Mouse (Mus musculus) CD4-positive, CD25-positive, alpha-beta regulatory T cell, adult 4 months (primary cell): ENCODE measurements around the gene Whrn. TPM values are rescaled to one million over a fixed set of nuclear protein-coding genes. Genes with fewer than 3 reads are reported as not detected.

Experiments
- ATAC-seq: one replicate; pipeline ENCODE4 v1.8.0; 2017
- polyA plus RNA-seq, 2 experiments: library from polyadenylated mRNA; unstranded; fragments of 100-300 nt; shearing (Covaris generic); gene quantifications; one replicate each; pipeline ENCODE4 v1.2.1; 2017

Gene Whrn
- polyA plus RNA-seq = 1 to 10 TPM; 3.4 to 4.0 TPM

DNA sequence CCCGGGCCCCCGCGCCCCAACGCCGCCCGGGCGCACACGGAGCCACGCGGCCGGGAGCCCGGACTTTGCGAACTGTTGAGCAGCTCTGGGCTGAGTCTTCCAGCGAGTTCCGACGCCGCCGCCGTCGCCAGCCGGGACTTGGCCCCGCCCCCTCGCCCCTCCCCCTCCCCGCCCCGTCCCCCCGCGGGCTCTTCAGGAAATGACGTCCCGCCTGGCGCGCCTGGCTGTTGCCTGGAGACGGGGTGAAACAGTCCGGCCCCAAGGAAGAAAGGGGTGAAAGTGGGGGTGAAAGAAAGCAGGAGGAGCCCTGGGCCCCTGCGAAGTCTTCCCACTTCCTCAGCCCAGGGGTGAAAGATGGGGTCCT is at the start of gene Whrn:
Whrn (minus strand) TSS at position 77 of the 364 bp plus-strand sequence.
- peak; percentile 80 for ATAC-seq

DNA sequence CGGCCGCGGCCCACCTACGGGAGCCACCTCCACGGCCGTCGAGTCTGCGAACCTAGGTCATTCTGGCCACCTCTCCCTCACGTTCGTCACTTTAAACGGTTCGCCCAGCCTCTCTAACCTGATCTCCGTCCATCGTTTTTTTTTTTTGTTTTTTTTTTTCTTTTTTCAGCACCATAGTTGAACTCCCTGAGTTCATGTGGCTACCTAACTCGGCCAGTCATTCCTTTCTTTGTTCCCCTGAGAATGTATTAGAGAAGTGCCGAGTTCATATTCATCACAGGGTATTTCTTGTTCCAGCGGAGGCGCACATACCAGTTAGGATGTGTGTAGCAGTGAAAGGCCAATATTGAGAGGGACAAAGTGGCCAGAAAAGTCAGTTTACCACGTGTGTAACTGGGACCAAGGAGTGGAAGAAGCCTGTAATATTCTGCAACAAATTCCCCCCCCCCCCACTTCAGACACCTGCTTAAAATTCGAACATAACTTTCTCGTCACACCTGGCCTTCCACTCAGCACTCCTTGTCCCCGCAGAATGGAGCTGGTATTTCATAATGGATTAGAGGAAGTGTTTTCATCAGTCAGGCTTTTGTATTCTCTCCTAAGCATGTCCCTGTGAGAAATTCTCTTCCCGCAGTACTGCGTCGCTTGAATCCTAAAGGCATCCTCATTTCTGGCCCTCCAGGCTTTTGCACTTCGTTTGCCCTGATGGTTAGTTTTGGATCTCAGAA is 49.6 kb upstream of the Whrn start:
- ATAC-seq = peak; percentile 12

DNA sequence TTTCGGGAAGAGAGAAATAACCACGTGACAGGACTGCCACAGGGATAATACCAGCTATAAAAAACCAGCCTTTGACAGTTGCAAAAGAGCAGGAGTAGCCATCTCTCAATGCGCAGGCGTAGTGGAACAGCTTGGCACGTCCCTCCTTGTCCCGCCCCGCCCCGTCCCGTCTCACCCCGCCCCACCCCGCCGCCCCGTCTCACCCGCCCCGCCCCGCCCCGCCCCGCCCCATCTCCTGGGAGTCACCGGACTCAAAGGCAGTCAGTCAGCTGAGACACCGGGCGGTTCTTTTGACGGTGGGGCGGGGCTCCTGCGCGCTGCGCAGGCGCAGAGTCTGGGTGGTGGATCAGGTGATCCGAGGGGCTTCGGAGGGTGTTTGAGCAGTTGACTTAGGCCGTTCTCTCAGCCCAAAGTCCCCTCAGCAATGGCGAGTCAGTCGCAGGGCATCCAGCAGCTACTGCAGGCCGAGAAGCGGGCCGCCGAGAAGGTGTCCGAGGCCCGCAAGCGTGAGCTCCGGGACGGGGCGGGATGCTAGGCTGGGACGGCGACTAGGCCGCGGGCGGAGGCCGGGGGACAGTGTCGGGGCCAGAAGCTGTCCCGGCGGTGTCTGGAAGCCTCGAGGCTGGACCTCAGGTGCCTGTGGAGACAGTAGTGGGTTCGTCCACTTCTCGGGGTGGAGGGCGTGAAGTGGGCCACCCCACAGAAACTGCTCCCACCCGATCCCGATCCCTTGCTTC is 48.9 kb upstream of the Whrn start, which contains the start of gene Atp6v1g1:
Atp6v1g1 (plus strand) TSS at position 279 of the 737 bp plus-strand sequence.
- peak; percentile 92 for ATAC-seq

DNA sequence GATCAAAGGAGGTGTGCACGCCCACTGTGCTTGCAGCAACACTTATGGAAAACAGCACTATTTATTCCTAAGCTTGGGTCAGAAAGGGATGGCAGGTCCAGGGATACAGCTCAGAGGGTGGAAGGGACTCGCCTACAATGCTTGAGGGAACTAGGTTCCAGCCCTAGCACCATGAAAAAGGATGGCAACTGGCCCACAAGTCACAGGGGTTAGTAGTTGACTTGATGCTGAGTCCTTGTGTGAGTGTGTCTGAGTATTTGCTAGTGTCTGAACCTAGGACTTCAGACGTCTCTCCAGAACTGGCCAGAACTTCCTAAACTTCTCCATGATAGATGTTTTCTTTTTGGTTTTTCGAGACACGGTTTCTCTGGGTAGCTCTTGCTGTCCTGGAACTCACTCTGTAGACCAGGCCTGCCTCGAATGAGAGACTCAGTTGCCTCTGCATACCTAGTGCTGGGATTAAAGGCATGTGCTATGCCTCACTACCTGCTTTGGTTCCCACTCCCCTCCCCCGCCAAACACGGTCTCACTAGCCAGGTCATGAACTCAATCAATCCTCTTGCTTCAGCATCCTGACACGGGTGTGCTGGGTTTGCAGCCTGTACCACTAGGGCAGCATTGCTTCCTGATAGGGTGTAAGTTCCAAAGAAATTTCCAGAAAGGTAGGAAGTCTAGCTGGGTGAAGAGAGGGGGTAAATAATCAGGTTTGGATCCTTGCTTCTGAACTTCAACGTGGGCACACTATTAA is 48.1 kb upstream of the Whrn start:
- ATAC-seq = peak; percentile 13

DNA sequence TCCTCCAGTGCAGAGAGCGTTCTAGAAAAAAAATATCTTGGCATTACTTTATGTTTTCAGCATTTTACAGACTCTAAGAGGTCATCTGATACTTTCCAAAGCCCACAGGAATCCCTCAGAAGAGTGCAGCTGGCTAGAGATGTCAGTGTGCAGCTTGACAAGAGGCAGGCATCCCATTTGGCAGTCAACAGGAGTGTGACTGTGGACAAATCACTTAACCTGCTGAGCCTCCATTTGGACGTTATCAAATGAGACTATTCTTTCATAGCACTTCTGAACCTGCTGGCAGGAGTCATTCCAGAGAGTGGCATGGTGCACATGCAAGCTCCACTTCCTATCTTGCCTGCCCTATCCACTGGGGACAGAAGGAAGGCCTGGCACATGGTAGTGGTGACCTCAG is 46.4 kb upstream of the Whrn start:
- no peak for ATAC-seq

DNA sequence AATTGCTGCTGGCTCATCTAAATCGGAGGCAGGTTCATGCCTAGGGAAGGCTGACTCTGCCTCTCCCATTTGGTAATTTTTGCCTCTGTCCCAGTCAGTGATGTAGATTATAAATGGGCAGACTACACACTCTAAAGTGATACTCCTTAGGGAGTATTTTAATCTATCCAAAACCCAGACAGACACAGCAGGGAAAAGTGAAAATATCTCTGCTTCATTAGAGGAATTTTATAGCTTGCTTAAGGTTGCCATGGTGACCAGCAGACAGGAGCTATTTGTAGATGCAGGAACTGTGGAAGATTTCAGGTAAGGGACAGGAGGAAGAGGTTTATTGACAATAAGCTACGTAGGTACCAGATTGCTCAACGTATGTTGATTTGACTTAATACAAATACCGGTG is 41.8 kb upstream of the Whrn start:
- ATAC-seq = no peak

DNA sequence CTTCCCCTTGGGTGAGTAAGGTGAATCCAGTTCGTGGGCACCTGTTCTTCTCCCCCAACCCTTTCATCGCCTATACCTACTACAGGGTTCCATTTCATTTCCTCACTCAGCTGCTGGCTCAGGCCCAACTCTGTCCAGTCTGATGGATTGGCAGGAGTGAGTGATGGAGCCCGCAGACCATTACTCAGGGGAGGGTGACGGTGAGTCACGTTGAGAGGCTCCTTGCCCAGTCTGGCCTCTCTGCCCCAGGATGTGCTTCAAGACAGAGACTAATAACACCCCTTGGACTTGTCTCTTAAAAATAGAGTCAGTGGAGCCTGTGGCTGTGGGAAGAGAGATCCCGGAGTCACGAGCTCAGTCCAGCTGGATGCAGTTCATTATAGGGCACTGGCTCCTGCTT is 34.6 kb upstream of the Whrn start:
- no peak for ATAC-seq

DNA sequence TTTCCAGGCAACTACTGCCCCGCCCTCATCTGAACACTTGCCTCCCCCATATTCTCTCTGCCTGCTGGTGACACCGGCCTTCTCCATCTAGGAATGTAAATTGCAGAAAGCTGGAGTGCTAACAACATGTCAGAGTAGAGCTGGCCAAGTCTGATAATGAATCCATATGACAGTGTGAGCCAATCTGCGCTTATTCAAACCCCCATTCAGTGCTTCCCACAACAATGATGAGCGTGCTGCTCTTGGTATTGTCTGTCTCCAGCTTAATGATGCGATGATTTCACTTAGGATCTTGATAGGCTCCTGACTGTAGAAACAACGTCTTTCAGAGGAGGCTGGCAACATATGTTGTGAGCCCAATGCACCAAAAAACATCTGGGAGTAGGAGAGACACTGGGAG is 33.2 kb upstream of the Whrn start:
- ATAC-seq = no peak

DNA sequence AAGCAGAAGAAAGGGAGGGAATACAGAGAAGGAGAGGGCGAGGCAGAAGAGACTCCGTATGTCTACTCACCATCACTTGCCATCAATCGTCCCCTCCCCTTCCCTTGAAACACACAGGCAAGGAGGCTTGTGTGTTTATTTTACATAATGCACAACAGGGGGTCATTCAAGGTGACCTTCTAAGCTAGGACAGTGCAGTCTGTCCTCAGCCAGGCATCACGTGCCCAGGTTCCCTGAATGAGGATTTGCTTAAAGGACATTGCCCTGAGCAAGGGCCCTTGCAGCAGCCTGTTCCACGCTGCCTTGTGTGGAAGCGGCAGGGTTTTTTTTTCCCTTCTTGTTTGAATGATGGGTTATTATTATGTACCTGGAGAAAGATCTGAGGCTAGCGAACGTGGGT is 29.7 kb upstream of the Whrn start:
- ATAC-seq = no peak

DNA sequence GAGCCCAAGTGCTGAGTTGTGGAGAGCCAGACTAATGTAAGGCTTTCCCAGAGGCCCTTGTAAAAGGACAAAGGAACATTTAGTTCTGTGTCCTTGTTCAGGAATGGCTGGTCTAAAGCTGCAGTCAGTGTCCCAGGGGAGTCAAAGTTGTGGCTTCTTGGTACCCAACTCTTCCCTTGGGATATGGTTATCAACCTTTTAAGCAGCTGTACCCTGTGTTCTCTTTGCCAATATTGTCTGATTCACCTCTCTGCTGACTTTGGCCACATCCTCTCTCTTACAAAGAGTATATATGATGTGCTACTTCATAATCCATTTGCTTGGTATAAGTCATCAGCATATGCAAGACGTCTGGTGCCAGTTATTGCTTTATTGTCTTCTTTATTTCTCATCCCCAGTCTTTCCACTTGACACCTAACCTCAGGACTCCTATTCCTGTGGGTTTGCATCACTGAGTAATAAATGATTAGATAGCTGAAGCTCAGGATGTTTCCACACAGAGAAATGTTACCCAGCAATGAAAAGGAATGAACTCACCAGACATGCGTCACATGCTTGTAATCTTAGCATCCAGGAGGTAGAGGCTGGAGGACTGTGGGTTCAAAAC is 26.1 kb upstream of the Whrn start:
- ATAC-seq = no peak

DNA sequence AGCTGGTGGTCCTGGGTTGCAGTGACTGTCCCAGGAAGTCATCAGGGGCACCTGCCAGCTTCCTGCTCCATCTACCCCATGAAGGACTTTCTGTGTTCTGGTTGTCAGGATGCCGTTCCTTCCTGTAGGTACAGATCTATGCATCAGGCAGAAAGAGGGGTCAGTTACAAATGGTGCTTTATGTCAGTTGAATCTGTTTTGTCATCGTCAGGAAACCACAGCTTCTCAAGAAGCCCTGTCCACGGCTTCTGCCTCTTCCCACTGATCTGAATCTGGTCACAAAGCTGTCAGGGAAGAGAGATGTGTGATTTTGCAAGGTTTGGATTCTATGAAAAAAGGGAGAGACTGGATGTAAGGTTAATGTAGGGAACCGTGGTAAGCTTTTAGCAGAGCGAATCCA is 19.2 kb upstream of the Whrn start:
- no peak for ATAC-seq

DNA sequence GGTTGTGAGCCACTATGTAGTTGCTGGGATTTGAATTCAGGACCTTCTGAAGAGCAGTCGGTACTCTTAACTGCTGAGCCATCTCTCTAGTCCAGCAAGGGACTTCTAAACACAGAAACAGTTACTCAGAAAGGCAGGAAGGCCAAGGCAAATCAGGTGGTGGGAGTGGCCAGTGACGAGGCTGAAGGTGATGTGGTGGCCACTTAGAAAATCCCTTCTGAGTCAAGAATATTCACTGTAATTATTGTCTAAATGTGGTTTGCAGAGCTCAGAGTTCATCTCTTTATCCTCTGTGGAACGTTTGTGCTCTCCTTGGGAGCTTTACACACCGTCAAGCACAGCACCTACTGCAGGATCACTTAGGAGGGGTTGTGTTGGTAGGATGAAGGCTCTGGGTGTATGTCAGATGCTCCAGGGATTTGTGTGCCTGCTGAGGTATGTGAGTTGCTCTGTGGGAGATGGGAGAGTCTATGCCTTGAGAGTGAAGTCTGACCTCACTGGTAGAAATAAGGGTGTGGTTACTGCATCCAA is 18.7 kb upstream of the Whrn start:
- ATAC-seq = no peak

DNA sequence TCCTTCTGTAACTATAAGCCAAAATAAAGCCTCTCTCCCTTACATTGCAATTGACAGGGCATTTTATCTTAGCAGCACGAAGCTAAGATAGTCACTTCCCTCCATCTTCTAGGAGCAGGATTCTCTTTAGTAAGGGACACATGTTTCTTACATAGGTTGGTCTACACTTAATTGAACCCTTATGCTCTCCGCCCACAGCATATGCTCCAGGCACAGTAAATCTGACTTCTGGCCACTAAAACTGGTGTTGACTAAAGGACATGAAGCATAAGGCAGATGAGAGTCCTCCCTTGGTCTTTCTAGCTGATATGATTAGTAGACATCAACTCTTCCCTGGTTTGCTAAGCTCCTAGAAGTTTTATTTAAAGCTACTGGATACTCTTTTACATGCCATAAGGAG is 17.1 kb upstream of the Whrn start:
- ATAC-seq = no peak

DNA sequence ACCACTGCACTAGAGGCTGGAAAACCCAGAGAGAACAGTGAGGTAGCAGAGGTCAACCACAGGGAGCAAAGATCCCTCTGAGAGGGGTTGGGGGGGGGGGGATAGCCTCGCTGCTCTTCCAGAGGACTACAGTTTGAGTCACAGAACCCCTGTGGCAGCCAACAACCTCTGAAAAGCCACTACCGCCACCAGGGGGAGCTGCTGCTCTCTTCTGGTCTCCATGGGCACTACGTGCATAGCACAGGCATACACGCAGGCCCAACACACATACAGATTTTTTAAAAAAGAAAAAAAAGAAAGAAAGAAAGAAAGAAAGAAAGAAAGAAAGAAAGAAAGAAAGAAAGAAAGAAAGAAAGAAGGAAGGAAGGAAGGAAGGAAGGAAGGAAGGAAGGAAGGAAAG is 12.4 kb upstream of the Whrn start:
- peak; percentile 78 for ATAC-seq

DNA sequence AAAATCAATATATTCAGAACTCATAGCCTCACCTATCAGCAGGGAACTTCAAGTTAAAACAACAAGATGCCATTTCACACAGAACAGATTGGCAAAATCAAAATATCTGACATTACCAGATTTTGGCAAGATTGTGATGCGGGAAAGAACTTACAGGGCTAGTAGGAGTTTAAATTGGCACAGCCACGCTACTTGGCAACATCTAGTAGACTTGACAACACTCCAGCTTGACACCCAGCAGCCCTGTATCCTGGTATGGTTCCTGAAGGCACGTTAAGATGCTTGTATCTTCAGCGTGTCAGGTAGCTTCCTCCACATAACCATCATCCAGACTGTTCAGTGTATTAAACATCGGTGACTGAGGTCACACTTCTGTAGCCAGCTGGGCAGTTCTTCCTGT is 11.7 kb upstream of the Whrn start:
- ATAC-seq = no peak

DNA sequence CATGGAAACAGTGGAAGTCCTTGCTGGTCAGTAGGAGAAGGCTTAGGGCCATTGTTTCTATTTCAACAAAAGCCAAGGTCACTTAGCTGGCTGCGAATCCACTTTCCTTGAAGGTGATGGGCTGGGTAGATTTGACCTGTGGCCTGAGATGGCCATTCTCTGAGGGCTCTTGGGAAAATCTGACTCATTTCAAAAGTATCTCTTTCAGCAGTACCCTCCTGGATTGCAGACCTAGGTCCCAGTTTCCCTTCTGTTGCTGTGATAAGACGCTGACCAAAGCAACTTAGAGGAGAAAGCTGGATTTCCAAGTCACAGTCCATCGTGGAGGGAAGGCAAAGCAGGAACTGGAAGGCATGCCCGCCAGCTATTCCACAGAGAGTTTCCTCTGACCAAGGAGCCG is 8.2 kb upstream of the Whrn start:
- no peak for ATAC-seq

DNA sequence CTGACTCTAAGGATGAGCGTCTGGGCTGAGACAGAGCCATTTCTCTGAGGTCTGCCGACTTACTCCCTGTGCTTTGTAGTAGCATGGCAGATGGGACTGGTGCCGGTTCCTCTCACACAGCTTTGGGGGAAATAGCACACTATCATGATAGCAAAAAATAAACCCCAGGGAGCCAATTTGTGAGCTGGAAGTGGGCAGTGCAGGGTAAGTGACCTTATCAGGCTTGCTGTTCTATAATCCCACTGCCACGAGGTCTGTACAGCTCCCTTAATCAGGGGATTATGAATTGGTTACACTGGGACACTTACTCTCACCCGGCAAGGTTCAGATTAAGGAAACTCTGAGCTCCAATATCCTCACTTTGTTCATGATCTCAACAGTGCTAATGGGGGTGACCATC is 5.3 kb upstream of the Whrn start:
- ATAC-seq = no peak

DNA sequence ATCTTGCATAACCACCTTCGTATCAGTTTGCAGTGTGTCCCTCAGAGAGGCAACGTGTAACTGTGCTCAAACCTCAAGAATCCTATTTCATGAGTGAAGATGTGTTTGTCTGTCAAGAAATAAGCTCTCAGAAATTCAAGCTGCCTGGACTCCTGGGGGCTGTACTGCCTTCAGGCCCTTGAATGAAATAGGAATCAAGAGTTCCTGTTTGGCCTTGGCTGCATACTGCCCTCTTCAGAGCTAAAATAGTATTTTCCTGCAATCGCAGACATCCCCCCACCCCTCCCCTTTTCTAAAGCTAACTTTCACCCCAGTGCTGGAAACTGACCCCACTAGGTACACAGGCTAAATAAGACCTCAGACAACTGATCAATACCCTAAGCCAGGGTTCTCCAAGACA is 2.6 kb upstream of the Whrn start:
- ATAC-seq = no peak

DNA sequence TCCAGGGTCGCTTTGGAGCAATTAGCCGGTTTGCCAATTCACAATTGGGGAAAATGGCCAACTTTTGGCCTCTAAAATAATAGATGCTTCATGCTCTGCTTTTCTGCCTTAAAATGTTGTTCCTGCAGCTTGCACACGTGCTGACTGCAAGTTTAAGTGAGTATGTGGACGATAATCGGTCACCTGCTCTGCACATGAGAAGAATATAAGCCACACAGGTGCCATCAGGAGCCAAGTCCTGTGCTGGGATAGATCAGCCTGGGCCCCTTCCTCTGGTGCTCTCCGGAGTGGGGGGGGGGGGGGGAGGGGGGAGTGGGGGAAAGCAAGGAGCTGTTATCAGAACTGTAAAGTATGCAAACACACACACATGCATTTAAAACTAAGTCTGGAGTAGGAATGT is 521 bp upstream of the Whrn start:
- ATAC-seq = no peak

DNA sequence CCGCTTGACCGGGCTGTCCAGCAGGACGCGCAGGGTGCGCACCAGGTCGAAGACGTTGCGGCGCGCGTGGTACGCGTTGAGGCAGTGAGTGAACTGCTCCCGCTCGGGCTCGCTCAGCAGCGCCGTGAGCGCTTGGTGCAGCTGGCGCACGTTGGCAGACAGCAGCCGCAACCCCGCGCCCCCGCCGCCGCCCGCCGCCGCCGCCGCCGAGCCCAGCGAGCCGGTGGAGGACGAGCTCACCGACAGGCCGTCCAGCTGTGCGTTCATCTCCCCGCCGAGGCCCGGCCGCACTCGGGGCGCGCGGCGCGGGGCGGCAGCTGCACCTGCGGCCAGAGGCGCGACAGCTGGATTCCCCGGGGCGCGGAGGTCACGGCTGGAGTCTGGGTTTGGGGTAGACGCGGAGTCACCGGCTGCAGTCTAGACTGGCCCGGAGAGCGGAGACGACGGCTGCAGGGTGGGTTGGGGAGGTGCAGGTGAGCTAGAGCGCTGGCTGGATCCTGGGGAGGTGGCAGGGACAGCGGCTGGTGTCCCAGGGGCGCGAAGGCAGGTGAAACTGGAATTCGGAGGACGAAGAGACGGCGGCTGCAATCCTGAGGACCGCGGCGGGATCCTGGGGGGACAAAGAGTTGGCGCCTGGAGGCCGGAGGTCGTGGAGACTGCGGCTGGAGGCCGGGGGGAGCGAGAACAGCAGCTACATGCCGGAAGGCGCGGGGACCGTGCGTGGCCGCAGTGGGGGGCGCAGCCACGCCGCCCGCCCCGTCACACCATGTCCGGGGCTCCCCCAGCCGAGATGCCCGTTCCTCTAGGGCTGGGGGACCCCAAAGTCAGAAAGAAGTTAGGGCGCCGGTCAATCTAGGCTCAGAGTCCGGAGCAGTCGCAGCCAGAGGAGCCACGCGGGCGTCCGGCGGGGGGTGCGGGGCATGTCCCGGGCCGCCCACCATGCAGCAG is 550 bp downstream of the Whrn start:
- ATAC-seq = peak; percentile 50

DNA sequence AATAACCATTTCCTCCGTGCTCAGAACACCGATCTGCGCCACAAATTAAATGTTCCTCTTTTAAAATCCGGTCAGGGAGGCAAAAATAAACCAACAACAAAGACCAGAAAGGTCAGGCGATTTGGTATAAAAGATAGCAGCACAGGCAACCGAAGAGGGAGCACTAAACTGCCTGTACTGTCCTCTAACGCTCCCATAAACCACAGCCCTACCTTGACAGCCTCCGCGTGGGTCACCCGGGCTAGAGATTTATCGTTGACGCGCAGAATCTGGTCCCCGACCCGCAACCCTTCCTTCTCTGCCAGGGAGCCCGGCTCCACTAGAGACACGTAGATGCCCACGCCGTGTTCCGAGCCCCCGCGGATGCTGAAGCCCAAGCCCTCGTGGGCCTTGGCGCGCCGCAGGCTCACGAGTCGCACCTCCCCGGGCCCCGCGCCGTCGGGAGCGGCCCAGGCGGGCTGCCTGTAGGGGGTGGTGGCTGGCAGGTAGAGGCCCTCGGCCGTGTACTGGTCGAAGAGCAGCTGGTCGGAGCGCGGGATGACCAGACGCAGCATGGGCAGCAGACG is 1.3 kb downstream of the Whrn start:
- ATAC-seq = peak; percentile 31
